Mouse (Mus musculus): Measurements from ENCODE around the gene Immt.
A peak's percentile ranks its signal among the peaks of the same experiment; 100 is the strongest.
"Not testable (repeated sequence)": the region's sequence is repeated elsewhere in the genome, so short reads cannot be mapped to it uniquely, and the experiment has no call there.

Immt gene

DNA sequence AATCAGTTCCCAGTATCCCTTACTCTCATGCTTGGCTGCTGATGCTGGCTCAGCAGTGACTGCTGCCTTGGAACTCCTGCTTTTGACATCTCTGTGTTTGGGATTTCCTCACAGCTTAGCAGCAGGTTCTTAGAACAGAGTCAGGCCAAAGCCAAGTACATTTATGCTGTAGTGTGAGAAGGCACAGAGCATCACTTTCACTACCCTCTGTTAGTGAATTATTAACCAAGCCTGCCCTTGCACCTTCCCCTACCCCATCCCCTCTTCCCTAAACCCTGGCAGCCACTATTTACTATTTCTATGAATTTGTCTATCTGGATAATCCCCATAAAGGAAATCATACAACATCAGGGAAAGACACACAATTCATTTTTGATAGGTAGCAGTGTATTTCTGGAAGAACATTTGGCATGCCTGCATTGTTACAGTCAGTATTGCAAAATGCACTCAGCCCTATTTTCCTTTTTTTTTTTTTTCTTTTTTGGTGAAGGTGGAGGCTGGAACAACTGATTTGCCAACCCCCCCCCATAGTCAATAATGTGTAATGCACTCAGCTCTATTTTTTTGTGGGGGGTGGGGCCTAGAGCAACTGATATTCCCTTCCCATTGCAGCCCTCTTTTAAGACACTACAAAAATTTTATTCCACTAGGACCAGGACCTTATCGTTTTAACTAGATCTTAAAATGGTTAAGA, 9.6 kb downstream of the Immt start:
- no peak for DNase-seq (ENCODE audit: low read depth, low spot score)

DNA sequence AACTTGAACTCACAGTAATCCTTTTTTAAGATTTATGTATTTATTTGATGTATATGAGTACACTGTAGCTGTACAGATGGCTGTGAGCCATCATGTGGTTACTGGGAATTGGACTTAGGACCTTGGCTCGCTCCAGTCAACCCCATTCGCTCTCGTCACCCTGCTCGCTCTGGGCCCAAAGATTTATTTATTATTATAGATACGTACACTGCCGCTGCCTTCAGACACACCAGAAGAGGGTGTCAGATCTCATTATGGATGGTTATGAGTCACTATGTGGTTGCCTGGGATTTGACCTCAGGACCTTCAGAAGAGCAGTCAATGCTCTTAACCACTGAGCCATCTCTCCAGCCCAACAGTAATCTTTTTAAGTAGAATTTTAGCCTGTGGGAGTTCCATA, 15.8 kb downstream of the Immt start:
- DNase-seq (ENCODE audit: low read depth, low spot score): not testable (repeated sequence)

DNA sequence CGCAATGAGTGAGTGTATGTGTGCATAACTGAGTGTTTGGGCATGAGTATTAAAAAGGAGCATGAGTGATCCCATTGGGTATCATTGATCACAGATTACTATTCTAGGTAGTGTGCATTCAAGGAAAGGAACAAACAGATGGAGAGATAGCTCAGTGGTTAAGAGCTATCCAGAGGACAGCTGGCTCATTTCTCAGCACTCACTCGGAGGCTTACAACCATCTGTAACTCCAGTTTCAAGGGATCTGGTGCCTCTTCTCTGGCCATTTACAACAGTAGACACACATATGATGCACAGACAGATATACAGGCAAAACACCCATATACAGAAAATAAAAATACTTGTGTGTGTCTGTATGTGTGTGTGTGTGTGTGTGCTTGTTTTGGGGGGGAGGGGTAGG, 36.6 kb downstream of the Immt start:
- DNase-seq (ENCODE audit: low read depth, low spot score): peak; percentile 13

DNA sequence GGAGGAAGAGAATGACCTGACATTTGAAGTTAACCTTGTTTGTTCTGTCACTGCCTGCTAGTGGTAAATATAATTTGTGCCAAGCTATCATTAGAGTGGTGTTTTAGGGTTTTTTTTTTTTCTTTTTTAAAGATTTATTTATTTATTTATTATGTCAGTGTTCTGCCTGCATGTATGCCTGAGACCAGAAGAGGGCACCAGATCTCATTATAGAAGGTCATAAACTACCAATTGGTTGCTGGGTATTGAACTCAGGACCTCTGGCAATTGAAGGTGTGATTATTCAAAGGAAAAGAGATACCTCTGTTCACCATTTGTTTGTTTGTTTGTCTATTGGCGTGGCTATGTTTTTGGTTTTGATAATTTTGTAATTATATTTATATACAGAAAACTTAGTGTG, 37.7 kb downstream of the Immt start:
- DNase-seq (ENCODE audit: low read depth, low spot score): peak; percentile 20

DNA sequence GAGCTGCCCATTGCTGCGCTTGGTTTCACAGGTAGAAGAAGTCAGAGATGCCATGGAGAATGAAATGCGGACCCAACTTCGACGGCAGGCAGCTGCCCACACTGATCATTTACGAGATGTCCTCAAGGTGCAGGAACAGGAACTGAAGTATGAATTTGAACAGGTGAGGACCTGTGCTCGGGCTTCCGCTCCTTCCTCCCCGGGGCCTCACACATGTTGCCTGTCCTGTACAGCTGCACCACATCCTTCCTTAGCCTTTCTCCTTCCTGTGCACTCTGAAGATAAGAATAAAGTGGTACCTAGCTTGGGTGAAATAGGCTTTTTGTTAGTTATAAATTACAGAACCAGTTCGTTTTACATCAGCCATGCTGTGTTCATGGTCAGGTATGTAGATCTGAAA, 40.3 kb downstream of the Immt start:
- DNase-seq (ENCODE audit: low read depth, low spot score): no peak

DNA sequence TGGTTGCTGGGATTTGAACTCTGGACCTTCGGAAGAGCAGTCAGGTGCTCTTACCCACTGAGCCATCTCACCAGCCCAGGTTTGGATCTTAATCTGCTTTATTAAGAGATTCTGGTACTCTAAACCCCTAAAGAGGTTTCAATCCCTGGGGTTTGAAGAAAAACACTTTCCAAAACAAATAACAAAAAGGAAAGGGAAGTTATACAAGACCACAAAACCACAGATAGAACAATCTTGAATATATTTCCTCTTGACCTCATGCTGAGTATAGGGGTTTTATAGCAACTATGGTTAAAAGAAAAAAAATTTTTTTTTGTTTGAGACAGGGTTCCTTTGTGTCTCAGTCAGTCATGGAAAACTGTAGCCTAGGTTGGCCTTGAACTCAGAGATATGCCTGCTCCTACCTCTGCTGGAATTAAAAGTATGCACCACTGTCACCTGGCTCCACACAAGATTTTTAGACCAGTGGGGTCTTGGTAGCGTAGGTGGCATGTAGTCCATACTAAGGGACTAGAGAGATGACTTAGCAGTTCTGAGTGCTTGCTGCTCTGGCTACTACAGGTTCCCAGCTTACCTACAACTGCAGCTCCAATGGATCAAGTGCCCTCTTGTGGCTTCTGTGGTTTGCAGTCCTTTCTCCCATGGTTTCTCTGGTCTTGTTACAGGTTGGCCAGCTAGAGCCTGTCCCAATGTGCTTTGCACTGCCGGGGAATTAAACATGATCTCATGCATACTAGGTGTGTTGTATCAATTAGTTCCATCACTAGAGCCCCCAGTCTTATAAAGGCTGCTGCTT, 47.0 kb downstream of the Immt start:
- DNase-seq (ENCODE audit: low read depth, low spot score): peak; percentile 18

DNA sequence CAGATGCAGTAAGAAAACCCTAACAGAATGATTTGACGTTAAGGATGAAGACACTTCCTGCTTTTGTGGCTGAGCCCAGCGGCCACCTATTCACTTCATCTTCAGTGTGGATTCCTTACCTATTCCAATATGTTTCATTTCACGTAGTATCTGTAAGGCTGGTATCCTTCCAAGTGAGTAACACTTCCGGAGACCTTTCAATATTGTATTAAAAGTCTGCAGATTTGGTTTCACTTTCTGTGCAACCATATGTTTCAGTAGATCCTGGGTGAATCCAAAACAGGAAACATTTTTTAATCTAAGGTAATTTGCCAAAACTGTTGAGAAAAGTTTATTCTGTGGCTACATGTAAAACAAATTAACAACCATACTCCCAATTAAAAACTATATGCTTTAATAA, 62.1 kb downstream of the Immt start:
- DNase-seq (ENCODE audit: low read depth, low spot score): no peak

DNA sequence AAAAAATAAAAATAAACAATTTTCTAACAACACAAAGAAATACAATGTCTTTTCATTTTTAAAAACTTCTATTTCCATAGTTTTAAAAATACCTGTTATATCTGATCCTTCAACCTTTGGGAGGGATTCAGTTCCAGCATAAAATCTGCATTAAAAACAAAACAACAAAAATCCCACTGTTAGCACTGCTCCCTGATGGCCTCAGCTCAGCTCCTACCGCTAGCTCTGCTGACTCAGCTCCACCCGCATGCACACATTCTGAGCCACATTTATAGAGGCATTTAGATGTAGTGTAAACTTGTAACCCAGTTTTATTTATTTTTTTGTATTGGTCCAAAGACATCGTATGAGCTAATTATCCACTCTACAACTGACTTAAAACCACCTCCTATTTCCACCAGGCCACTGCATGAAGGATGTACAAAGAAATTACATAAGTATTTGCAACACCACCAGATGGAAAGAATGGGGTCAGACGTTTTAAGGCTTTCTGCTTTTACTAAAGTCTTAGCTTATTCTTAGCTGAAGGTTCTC, 76.6 kb downstream of the Immt start:
- DNase-seq (ENCODE audit: low read depth, low spot score): no peak

DNA sequence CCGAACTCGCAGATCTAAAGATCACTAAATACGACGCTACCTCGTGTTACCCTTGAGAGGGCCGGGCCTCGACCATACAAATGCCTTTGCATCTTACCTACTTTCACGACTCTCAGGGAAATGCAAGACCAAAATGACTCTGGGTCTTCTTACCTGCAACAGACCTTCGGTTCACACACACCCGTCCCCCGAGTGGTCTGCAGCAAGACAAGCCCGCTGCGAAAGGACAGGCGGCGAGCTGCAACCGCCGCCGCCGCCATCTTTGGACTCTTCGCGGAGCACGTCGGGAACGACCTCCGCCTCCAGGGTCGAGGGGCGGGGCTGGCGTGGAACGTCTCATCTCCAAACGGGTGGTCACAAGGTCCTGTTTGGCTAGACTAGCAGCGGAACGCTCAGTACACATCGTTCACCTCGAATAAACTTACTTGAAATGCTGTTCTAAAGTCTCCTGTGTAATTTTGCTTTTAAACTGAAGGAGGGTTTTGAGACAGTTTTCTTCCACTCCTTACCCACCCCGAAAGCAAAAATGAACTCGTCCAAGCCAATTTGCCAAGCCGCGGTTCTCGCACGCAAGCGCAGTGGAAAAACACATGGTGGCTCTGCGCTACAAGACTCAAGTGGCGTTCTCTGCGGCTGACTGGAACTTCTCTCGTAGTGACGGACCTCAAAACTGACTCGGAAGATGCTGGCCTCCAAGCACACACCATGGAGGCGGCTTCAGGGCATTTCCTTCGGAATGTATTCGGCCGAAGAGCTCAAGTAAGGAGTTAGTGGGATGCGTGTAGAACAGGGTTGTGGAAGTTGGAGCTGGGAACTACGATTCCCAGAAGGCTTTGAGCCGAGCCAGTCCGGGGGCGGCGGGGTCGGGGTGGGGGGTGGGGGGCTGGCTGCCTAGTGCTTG, 77.6 kb downstream of the Immt start, which contains the start of the genes Ptcd3 and Polr1a:
TSS of gene Ptcd3 (minus strand) at position 270 of the 901 bp plus-strand sequence.
TSS of gene Polr1a (plus strand) at position 573 of the 901 bp plus-strand sequence.
- DNase-seq (ENCODE audit: low read depth, low spot score): peak; percentile 97

DNA sequence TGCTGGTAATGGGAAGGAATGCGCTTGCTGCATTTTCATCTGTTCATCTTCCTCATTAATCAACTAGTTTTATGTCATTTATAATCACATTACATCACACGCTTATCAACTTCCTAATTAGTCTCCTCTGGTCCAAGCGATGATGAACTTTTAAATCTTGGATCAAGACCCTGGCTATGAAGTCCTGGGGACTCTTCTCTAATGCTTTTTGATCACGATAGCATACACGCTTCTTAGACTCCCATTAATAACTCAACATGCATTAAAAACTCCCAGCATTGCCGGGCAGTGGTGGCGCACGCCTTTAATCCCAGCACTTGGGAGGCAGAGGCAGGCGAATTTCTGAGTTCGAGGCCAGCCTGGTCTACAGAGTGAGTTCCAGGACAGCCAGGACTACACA, 78.3 kb downstream of the Immt start:
- no peak for DNase-seq (ENCODE audit: low read depth, low spot score)

DNA sequence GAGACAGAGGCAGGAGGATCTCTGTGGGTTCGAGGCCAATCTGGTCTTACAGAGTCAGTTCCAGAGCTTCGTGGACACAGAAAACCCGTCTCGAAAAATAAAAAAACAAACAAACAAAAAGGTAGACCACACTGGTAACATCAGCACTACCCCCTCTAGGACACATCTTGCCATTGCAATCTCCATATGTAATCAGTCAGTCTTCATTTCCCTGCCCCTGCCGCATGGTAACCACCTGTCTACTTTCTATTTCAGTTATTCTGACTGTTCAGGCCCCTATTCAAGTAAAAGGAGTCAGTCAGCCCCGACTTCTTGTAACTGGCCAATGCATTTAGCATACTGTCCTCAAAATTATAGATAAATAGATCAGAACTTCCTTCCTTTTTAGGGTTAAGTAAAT, 78.7 kb downstream of the Immt start:
- DNase-seq (ENCODE audit: low read depth, low spot score): no peak

DNA sequence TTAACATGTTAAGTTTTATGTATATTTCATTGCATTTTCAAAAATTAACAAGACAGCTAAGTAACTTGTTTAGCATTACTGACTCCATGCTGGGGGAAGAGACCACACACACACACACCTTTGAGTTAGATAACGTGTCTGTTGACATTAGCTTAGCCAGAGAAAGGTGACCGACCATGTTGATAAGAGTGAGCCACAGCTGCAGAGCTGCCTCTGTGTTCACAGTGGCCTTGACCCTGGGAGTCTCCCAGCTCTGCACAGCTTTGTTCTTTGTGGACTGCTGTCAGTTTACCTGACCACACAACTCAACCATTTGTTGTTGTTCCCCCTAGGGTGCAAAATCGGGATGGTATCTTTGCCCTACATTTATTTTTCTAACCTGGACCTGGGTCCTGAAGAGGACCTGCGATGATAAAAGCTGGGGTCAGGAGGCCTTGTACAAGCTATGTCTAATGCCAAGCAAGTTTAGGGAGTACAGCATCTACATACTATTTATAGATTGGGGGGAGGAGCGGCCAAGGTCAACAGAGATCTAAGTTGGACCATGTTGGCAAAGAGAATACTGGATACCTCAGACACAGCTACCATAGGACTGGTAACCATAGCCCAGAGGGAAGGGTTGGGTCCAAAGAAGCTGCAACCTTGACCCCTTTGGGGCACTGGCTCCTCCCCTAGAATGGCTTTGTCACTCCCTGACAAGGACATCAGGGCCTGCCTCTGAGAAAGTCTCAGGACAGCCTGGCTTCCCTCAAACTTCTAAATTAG, 80.7 kb downstream of the Immt start:
- no peak for DNase-seq (ENCODE audit: low read depth, low spot score)

DNA sequence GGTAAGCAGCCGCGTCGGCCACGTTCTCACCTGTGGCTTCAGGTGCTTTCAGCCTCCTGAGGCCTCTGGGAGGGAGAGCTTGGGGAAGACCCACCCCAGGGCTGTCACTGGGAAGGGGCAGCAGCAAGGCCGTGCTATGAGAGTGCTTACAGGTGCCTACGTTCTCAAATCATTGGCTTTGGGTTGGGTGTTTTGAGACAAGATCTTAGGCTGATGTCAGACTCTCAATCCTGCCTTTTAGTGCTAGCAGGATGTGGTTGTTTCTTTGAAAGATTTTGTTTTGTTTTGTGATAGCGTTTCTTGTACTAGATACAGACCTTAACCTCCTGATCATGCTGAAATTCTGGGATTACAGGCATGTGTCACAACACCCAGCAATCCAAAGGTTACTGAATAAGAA, 89.6 kb downstream of the Immt start:
- no peak for DNase-seq (ENCODE audit: low read depth, low spot score)

DNA sequence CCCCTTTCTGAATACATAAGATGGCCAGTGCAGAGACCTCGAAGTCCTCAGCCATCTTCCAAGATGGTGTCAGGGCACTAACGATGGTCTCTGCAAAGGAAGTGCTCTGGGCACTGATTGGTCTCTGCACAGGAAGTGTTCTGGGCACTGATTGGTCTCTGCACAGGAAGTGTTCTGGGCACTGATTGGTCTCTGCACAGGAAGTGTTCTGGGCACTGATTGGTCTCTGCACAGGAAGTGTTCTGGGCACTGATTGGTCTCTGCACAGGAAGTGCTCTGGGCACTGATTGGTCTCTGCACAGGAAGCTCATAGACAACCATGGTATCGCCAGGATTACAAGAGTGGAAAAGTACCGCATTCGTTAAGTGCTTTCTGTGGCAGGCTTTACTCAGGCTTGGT, 94.1 kb downstream of the Immt start:
- DNase-seq (ENCODE audit: low read depth, low spot score): peak; percentile 24
